Mouse (Mus musculus) MEL (cell line): ENCODE measurements around the gene Slc24a4.

Source experiments
- CTCF ChIP-seq, 3 experiments: IDR thresholded peaks in 2 of 3; conservative IDR thresholded peaks in 1 of 3; 2 replicates each; pipeline ENCODE4 v1.5.1; 2011 to 2012; ENCODE audit warnings: low read length in 3 of 3, low read depth in 2 of 3, mild to moderate bottlenecking in 2 of 3, improper control_type of control experiment in 1 of 3, inconsistent platforms in 1 of 3, mixed read lengths in 1 of 3, moderate library complexity in 1 of 3; ENCODE audit not compliant: control insufficient read depth in 1 of 3, insufficient read depth in 1 of 3, poor library complexity in 1 of 3, severe bottlenecking in 1 of 3
- KAT2A ChIP-seq: conservative IDR thresholded peaks from 2 replicates; pipeline ENCODE4 v1.6.1; 2012; ENCODE audit warnings: low read depth, low read length, improper control_type of control experiment, inconsistent platforms
- MAFK ChIP-seq: IDR thresholded peaks from 2 replicates; pipeline ENCODE4 v1.6.1; 2011; ENCODE audit warnings: low read depth, mild to moderate bottlenecking, low read length, improper control_type of control experiment, borderline replicate concordance
- MAX ChIP-seq: IDR thresholded peaks from 2 replicates; pipeline ENCODE4 v1.6.1; 2011; ENCODE audit warnings: low read length, improper control_type of control experiment
- POLR2A ChIP-seq, 2 experiments: IDR thresholded peaks; 2 replicates each; pipeline ENCODE4 v1.6.1; 2011 to 2012; ENCODE audit warnings: low read length in 2 of 2, mild to moderate bottlenecking in 2 of 2, control low read depth in 1 of 2, improper control_type of control experiment in 1 of 2, low read depth in 1 of 2, moderate library complexity in 1 of 2; ENCODE audit not compliant: control insufficient read depth in 1 of 2, insufficient read depth in 1 of 2, poor library complexity in 1 of 2
- POLR2AphosphoS2 ChIP-seq: IDR thresholded peaks from 2 replicates; pipeline ENCODE4 v1.6.1; 2011; ENCODE audit warnings: low read length, improper control_type of control experiment
- POLR2AphosphoS5 ChIP-seq: IDR thresholded peaks from 2 replicates; pipeline ENCODE4 v1.6.1; 2012; ENCODE audit warnings: low read depth, borderline replicate concordance, mild to moderate bottlenecking, inconsistent platforms, low read length, moderate library complexity, mixed read lengths
- RAD21 ChIP-seq: IDR thresholded peaks from 2 replicates; pipeline ENCODE4 v1.6.1; 2011; ENCODE audit warnings: mild to moderate bottlenecking, low read depth, low read length, improper control_type of control experiment
- UBTF ChIP-seq: IDR thresholded peaks from 2 replicates; pipeline ENCODE4 v1.6.1; 2012; ENCODE audit warnings: low read depth, mild to moderate bottlenecking, inconsistent platforms, low read length, improper control_type of control experiment, moderate library complexity, borderline replicate concordance; ENCODE audit not compliant: insufficient read depth
- ZC3H11A ChIP-seq: IDR thresholded peaks from 2 replicates; pipeline ENCODE4 v1.6.1; 2012; ENCODE audit warnings: low read depth, mild to moderate bottlenecking, inconsistent platforms, low read length, improper control_type of control experiment
- ZMIZ1 ChIP-seq: IDR thresholded peaks from 2 replicates; pipeline ENCODE4 v1.6.1; 2012; ENCODE audit warnings: low read depth, mild to moderate bottlenecking, inconsistent platforms, low read length, improper control_type of control experiment, moderate library complexity
- ZNF384 ChIP-seq: IDR thresholded peaks from 2 replicates; pipeline ENCODE4 v1.6.1; 2012; ENCODE audit warnings: low read depth, mild to moderate bottlenecking, inconsistent platforms, low read length, improper control_type of control experiment

- TF ChIP-seq UBTF (no peak), ZMIZ1 (no peak), RAD21 (no peak), MAX (peak; percentile 69), CTCF (IDR thresholded peaks at IDR 0.05 in 2 of 3, conservative IDR thresholded peaks at IDR 0.05 in 1 of 3; ENCODE audit: control insufficient read depth in 1 of 3, insufficient read depth in 1 of 3, low read depth in 2 of 3, low read length in 3 of 3, poor library complexity in 1 of 3, severe bottlenecking in 1 of 3) (no peak), ZC3H11A (no peak), MAFK (no peak), POLR2A (IDR thresholded peaks at IDR 0.05; ENCODE audit: control insufficient read depth in 1 of 2, insufficient read depth in 1 of 2, low read depth in 1 of 2, low read length in 2 of 2, poor library complexity in 1 of 2) (no peak), ZNF384 (no peak), POLR2AphosphoS2 (no peak), POLR2AphosphoS5 (no peak), KAT2A (no peak)
Measured at GRCm38 (mm10) chr12:102118014-102118413, 10.5 kb upstream of the Slc24a4 start.
